Mouse (Mus musculus) stomach, postnatal 0 days (tissue): ENCODE results near the gene Prss29.

Experiments used
- CTCF ChIP-seq: IDR thresholded peaks from 2 replicates; pipeline ENCODE4 v1.5.1; 2016; ENCODE audit warnings: antibody characterized with exemption, low read depth, mild to moderate bottlenecking, moderate library complexity
- EP300 ChIP-seq: optimal IDR thresholded peaks from 2 replicates; pipeline ENCODE3; 2016; ENCODE audit warnings: antibody characterized with exemption

- TF ChIP-seq CTCF (peak; percentile 86), EP300 (no peak)
These were observed 45.3 kb downstream of the Prss29 start for GRCm38 (mm10) chr17:25363726-25364125.
